Mouse (Mus musculus): ENCODE results near the gene Gm10260. TPM values are rescaled to one million over a fixed set of nuclear protein-coding genes. Genes with fewer than 3 reads are reported as not detected.

Gene Gm10260
- 3.4 and 5.3 TPM in 2 replicates for polyA plus RNA-seq (2016; fragmentation: Nextera tagmentation; extraction: Ambion mirVana)

DNA sequence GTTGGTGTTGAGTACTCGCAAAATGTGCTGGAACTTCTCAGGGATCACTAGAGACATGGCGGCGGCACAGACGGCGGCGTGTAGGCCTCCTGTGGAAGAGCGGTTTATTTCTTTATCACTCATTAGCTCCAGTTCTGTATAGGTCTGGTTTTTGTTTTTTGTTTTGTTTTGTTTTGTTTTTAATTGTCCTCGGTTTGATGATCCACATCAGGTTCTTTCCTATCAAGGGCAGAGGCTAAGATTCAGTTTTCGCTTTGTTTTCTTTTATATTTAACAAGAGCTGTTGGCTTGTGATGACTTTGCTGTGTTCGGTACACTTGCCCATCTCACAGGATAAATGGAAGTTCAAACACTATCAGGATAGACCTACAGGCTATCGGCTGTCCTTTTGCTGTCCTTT, at the start of gene Gm10260:
Gene Gm10260, minus strand, starts transcription at position 101 of the 400 bp plus-strand sequence.
- H3K36me3 ChIP-seq, result no peaks in the 10 kb centered on the region
- no peak within 1 kb of the TSS for H3K9ac ChIP-seq
- 86% methylated on average over 11 of the region's 11 CpGs for WGBS (ENCODE audit: insufficient replicate concordance)

DNA sequence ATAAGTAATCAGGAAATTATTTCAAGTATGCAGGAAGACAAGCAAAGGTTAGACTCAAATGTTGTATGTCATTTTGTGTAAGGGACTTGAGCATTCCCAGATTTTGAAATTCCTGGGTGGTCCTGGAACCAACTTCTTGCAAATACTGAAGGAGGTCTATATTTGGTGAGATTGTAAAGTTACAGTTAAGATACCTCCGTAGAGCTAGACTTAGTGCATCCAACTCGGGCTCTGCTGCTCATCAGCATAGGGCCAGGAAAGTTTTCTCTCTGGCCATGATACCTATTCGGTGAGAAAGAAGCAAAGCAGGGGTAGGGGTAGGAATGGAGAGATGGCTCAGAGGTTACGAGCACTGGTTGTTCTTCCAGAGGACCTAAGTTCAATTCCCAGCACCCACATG, 49.4 kb upstream of the Gm10260 start:
- Histone ChIP-seq H3K4me3 (no peak overlapping the region), H3K36me3 (no peaks in the 10 kb centered on the region), H3K4me2 (no peak overlapping the region), H3K27me3 (replicated peaks) (peaks cover 7% of the 10 kb centered on the region; the same call in 1 of the 2 replicates), H3K9ac (no peak overlapping the region), H3K27ac (no peak overlapping the region), H3K9me3 (replicated peaks) (no peaks in the 10 kb centered on the region), H3K4me1 (no peaks in the 10 kb centered on the region)
- 69% methylated on average over 4 of the region's 4 CpGs for WGBS (ENCODE audit: insufficient replicate concordance)
- ATAC-seq, result no peak

More for the DNA sequence above, at the start of gene Gm10260:
- peaks cover 36% of the 10 kb centered on the region for H3K4me1 ChIP-seq
- no peak within 1 kb of the TSS for H3K4me2 ChIP-seq
- no peaks in the 10 kb centered on the region for H3K9me3 ChIP-seq (replicated peaks)
- no peak for ATAC-seq
- H3K4me3 ChIP-seq, result no peak within 1 kb of the TSS
- no peaks in the 10 kb centered on the region for H3K27me3 ChIP-seq (replicated peaks)
- H3K27ac ChIP-seq, result no peak within 1 kb of the TSS

DNA sequence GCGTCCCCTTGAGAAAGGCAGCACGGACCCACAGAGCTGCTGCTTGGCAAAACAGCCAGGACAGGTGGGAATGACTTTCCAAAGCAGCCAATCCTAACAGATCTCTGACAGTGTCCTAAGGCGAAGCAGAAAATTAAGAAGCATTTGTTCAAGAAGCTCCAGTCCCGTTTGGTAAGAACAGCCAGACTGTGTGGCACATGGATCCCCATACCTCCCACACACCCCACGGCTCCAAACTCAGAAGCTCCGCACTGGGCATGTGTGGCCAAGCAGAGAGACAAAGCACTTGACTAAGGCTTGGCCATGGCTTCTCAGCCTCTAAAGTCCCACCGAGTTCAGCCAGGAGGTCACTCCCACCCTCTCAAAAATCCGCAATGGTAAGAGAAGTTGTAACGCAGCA, 45.5 kb upstream of the Gm10260 start:
- 82% methylated on average over 9 of the region's 9 CpGs for WGBS (ENCODE audit: insufficient replicate concordance)
- H3K36me3 ChIP-seq, result no peaks in the 10 kb centered on the region
- no peak overlapping the region for H3K4me2 ChIP-seq
- ATAC-seq, result no peak
- no peaks in the 10 kb centered on the region for H3K4me1 ChIP-seq
- H3K4me3 ChIP-seq, result no peak overlapping the region
- H3K27me3 ChIP-seq (replicated peaks), result peaks cover 9% of the 10 kb centered on the region; the same call in 1 of the 2 replicates
- H3K9me3 ChIP-seq (replicated peaks), result no peaks in the 10 kb centered on the region
- H3K27ac ChIP-seq, result no peak overlapping the region
- H3K9ac ChIP-seq, result no peak overlapping the region

DNA sequence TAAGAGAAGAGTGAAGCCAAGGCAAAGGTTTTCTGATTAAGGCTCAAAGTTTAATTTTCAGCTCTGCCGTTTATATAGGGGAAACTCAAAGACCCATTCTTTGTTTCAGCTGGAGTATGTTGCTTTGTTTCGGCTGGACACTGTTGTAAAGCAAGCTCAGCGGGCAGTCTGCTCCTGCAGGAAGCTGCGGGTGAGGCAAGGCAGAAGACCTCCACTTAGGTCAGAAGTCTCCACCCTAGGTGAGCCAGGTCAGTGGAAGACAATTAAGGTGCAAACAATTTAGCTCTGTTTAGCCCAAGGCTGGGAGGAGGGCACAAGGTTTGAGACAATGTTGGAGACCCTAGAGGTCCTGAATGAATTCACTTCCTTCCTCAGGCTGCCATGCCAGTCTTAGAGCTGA, 42.0 kb upstream of the Gm10260 start:
- Histone ChIP-seq H3K9ac (no peak overlapping the region), H3K27me3 (replicated peaks) (peaks cover 18% of the 10 kb centered on the region), H3K9me3 (replicated peaks) (no peaks in the 10 kb centered on the region), H3K4me2 (no peak overlapping the region), H3K27ac (no peak overlapping the region), H3K4me1 (no peaks in the 10 kb centered on the region), H3K36me3 (no peaks in the 10 kb centered on the region), H3K4me3 (no peak overlapping the region)
- no peak for ATAC-seq
- WGBS (ENCODE audit: insufficient replicate concordance), result 56% methylated on average over 4 of the region's 4 CpGs

DNA sequence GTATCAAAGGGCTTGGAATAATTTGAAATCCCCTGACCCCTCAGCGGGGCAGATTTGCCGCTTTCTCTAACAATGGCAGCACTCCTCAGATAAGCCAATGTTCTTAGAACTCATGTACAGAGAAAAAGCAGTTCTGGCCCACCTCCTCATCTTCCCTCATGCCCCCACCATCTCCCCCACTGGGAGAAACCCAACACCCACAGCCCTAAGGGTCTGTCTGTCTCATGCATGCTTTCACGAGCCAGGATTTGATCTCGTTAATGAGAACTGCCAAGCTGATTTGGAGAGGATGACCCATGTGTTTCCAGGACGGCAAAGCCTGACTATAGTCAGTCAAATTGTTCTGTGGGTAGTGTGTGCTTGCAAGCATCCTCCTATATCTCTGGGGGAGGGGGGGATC, 37.0 kb upstream of the Gm10260 start:
- H3K36me3 ChIP-seq, result no peaks in the 10 kb centered on the region
- H3K27me3 ChIP-seq (replicated peaks), result peaks cover 25% of the 10 kb centered on the region
- peaks cover 21% of the 10 kb centered on the region for H3K4me1 ChIP-seq
- no peak overlapping the region for H3K4me2 ChIP-seq
- H3K9me3 ChIP-seq (replicated peaks), result no peaks in the 10 kb centered on the region
- no peak for ATAC-seq
- WGBS (ENCODE audit: insufficient replicate concordance), result 65% methylated on average over 5 of the region's 5 CpGs
- H3K4me3 ChIP-seq, result no peak overlapping the region
- no peak overlapping the region for H3K9ac ChIP-seq
- no peak overlapping the region for H3K27ac ChIP-seq

DNA sequence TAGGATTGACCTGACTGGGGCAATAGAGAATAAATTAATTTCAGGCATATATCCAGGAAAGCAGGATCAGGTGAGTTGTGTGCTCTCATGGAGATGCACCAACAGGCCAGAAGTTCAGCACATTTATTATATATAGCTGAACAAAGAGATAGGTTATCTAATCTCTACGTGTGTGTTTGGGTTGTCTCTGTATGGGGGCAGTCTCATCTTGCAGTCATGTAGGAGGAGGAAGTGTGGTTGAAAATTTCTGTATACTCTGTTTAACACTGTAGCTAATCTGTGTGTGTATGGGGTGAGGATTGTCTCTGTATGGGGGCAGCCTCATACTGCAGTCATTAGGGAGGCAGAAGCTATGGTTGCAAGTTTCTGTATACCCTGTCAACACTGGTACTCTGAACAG, 34.3 kb upstream of the Gm10260 start:
- peak; percentile 51; the same call in 1 of the 2 replicates for ATAC-seq

DNA sequence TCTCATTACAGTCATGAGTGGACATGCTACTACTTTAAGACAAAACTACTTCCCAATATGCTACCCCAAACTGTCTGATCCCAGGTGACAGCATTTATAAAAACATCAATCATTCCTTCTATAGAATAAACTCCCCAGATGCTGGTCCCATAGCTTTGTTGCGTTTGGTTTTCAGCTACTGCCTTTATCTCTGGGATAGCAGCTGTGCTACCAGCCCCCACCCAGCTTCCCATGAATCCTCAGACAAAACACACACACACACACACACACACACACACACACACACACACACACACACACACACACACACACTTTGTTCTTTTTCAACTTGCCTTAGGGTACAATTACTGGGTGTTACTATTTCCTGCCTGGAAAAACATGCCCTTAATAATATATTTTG, 33.5 kb upstream of the Gm10260 start:
- no peaks in the 10 kb centered on the region for H3K36me3 ChIP-seq
- WGBS (ENCODE audit: insufficient replicate concordance), result 16% methylated on average over 1 of the region's 1 CpGs
- peak; percentile 80 for ATAC-seq
- no peaks in the 10 kb centered on the region for H3K9me3 ChIP-seq (replicated peaks)
- peaks cover 12% of the 10 kb centered on the region; the same call in 1 of the 2 replicates for H3K27me3 ChIP-seq (replicated peaks)
- H3K4me2 ChIP-seq, result no peak overlapping the region
- peak overlapping the region; percentile 54; the same call in 1 of the 2 replicates for H3K27ac ChIP-seq
- H3K4me1 ChIP-seq, result peaks cover 30% of the 10 kb centered on the region
- 0 out of 2 replicates have a peak overlapping the region, but pooled peaks have one; percentile 17 for H3K9ac ChIP-seq
- H3K4me3 ChIP-seq, result no peak overlapping the region

More for the DNA sequence above, 34.3 kb upstream of the Gm10260 start:
- peaks cover 12% of the 10 kb centered on the region; the same call in 1 of the 2 replicates for H3K27me3 ChIP-seq (replicated peaks)
- H3K4me3 ChIP-seq, result no peak overlapping the region
- H3K4me1 ChIP-seq, result peaks cover 28% of the 10 kb centered on the region
- H3K27ac ChIP-seq, result no peak overlapping the region
- H3K36me3 ChIP-seq, result no peaks in the 10 kb centered on the region
- no peak overlapping the region for H3K4me2 ChIP-seq
- no peak overlapping the region for H3K9ac ChIP-seq
- 13% methylated on average over 1 of the region's 1 CpGs for WGBS (ENCODE audit: insufficient replicate concordance)
- no peaks in the 10 kb centered on the region for H3K9me3 ChIP-seq (replicated peaks)

DNA sequence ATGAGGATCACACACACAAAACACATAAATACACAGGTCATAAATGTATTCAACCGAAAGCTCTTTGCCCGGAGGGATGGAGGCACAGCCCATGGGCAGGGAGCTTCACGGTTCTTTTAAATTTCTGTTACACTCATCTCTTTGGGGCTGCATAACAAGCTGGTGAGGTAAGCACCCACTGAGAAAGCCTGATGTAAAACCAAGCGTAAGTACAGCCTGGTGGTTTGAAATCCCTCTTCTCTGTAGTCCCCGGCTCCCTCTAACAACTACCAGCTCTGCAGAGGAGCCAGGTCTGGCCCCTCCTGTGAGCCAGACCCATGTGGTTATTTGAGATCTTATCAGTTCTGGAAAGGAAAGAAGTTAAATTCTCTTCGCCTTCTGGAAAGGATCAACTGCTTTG, 31.2 kb upstream of the Gm10260 start:
- peaks cover 11% of the 10 kb centered on the region; the same call in 1 of the 2 replicates for H3K27me3 ChIP-seq (replicated peaks)
- peaks cover 30% of the 10 kb centered on the region for H3K4me1 ChIP-seq
- H3K4me2 ChIP-seq, result no peak overlapping the region
- H3K27ac ChIP-seq, result no peak overlapping the region
- H3K36me3 ChIP-seq, result no peaks in the 10 kb centered on the region
- H3K9ac ChIP-seq, result no peak overlapping the region
- no peaks in the 10 kb centered on the region for H3K9me3 ChIP-seq (replicated peaks)
- H3K4me3 ChIP-seq, result no peak overlapping the region
- no peak for ATAC-seq
- 58% methylated on average over 6 of the region's 6 CpGs for WGBS (ENCODE audit: insufficient replicate concordance)

DNA sequence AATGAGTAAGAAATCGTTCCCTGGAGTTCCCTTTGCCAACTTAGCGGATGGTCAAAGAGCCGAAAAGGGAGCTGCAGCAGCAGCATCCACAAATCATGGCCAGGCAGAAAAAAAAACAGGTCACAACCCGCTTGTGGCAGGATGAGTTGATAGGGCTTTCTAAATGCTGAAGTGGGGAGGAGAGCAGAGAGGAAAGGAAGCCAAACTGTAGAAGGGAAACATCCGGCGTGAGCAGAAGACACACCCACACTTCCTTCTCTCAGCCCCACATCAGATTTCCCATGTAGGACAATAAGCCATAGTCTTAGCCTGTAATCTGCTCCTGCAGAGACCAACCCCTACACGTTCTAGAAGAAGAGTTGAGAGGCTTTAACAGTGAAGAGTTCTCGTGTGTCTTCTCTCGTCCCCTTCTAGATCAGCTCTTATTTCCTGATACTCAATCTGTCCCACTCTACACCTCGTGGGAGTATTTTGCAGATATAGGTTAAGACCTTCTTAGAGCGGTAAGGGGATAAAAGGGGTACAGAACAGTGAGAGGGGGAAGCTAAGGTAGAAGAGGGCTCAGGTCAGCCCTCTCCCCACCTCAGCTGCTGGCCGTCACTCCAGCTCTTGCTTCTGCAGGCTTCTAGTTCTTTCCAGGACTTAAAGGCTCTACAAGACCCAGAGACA, 29.5 kb upstream of the Gm10260 start:
- H3K4me1 ChIP-seq, result peaks cover 29% of the 10 kb centered on the region
- WGBS (ENCODE audit: insufficient replicate concordance), result 51% methylated on average over 12 of the region's 12 CpGs
- H3K4me2 ChIP-seq, result no peak overlapping the region
- H3K9me3 ChIP-seq (replicated peaks), result no peaks in the 10 kb centered on the region
- no peaks in the 10 kb centered on the region for H3K36me3 ChIP-seq
- H3K4me3 ChIP-seq, result no peak overlapping the region
- no peak overlapping the region for H3K9ac ChIP-seq
- 0 out of 2 replicates have a peak, but pooled peaks cover 4% of the 10 kb centered on the region for H3K27me3 ChIP-seq (replicated peaks)
- no peak for ATAC-seq
- no peak overlapping the region for H3K27ac ChIP-seq

DNA sequence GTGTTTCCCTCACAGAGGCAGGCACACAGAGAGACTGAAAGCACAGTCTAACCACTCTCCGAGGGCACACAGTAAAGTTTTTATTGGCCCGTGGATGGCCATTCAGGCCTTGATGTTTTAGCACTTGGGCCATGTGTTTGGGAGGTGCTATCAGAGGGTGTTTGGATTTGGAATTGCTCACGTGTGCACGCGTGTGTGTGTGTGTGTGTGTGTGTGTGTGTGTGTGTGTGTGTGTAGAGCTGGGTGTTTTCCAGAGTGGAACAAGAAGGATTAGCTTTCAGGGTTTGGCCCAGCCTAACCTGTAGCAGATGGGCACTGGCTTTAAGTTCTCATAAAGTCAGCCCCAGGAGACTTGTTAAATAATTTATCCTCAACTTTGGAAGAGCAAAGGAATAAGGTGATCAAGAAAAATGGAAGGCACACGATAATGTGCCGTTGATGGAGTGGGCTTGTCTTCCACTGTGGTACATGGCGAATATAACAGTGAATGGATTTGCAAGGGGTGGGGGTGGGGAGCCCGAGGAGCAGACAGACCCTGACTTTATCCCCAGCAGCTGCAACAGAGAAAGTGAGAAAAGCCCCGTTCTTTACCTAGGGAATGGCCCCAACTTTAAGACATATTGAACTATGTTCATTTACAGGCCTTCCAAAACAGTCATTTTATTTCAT, 24.9 kb upstream of the Gm10260 start:
- H3K9ac ChIP-seq, result no peak overlapping the region
- ATAC-seq, result no peak
- 0 out of 2 replicates have a peak, but pooled peaks cover 4% of the 10 kb centered on the region for H3K27me3 ChIP-seq (replicated peaks)
- WGBS (ENCODE audit: insufficient replicate concordance), result 70% methylated on average over 10 of the region's 10 CpGs
- H3K27ac ChIP-seq, result no peak overlapping the region
- no peak overlapping the region for H3K4me3 ChIP-seq
- H3K9me3 ChIP-seq (replicated peaks), result no peaks in the 10 kb centered on the region
- H3K36me3 ChIP-seq, result no peaks in the 10 kb centered on the region
- peaks cover 30% of the 10 kb centered on the region for H3K4me1 ChIP-seq
- H3K4me2 ChIP-seq, result no peak overlapping the region

DNA sequence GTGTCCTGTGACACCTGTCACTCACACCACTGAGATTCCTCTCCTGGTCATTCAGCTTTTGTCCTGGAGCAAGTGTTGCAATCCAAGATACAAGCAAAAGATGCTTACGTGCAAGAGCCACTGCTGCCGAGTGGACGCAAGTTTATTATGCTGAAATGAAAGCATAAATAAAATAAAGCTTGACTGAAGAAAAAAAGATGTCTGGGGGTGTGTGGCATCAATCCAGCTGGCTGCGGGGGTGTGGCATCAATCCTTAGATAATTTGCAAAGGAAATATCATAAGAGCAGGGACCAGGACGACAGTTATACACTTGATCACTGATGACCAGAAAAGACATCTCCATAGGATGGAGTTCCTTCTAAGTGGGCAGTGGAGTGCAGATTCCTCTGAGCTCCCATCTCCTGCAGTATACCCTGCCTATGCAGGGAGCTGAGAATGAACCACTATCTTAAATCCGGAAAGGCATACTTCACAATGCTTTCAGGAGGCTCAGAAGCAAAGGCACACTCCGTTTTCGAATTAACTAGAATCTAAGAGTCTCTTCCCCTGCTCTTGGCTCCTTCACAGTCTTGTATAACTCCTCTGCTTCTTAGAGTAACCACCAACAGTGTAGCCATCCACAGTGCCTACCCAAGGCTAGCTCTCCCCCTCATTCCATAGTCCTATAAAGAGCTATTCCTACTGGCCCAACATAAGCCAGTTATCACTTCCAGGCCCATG, 23.2 kb upstream of the Gm10260 start:
- no peak for ATAC-seq
- H3K9me3 ChIP-seq (replicated peaks), result no peaks in the 10 kb centered on the region
- H3K9ac ChIP-seq, result no peak overlapping the region
- no peak overlapping the region for H3K27ac ChIP-seq
- no peak overlapping the region for H3K4me3 ChIP-seq
- 83% methylated on average over 8 of the region's 8 CpGs for WGBS (ENCODE audit: insufficient replicate concordance)
- no peaks in the 10 kb centered on the region for H3K36me3 ChIP-seq
- no peak overlapping the region for H3K4me2 ChIP-seq
- H3K27me3 ChIP-seq (replicated peaks), result 0 out of 2 replicates have a peak, but pooled peaks cover 4% of the 10 kb centered on the region
- H3K4me1 ChIP-seq, result peaks cover 41% of the 10 kb centered on the region

DNA sequence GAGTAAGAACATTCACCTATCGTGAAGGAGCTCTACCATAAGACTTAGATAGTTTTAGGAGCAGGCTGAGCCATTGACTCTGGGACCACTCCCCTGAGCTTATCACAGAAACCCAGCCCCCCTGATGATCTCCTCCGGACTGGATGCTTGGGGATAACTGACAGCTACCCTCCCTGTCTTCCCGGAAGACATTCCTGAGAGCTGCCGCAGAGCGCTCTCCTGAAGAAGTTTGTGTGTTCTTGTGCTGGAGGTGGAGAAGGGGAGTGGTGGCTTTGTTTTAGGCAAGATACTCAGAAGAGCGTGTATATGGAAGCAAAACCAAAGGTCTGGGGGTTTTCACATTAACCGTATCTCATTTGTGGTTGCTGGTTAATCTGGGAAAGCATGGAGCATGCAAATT, 21.6 kb upstream of the Gm10260 start:
- Histone ChIP-seq H3K9ac (no peak overlapping the region; the same call in 1 of the 2 replicates), H3K36me3 (no peaks in the 10 kb centered on the region), H3K27ac (peak overlapping the region; percentile 75), H3K4me2 (peak overlapping the region; percentile 27), H3K9me3 (replicated peaks) (no peaks in the 10 kb centered on the region), H3K4me3 (no peak overlapping the region), H3K27me3 (replicated peaks) (0 out of 2 replicates have a peak, but pooled peaks cover 3% of the 10 kb centered on the region), H3K4me1 (peaks cover 54% of the 10 kb centered on the region)
- 28% methylated on average over 7 of the region's 7 CpGs for WGBS (ENCODE audit: insufficient replicate concordance)
- ATAC-seq, result no peak

Measured in liver, embryonic 12.5 days (tissue).